Mouse (Mus musculus) intestine, embryonic 15.5 days (tissue): Measurements from ENCODE around the gene Psenen. TPM values are rescaled to one million over a fixed set of nuclear protein-coding genes. Genes with fewer than 3 reads are reported as not detected.
A peak's percentile ranks its signal among the peaks of the same experiment; 100 is the strongest.

ENCODE experiments used
- ATAC-seq: fragments of 200-750 bp; cut with Nextera tagmentation; 2 replicates; pipeline ENCODE4 v1.8.0; 2017; ENCODE audit warnings: moderate TSS enrichment, moderate library complexity
- H3K27ac ChIP-seq: fragments of 300-500 bp; sonication (generic); 2 replicates; pipeline ENCODE4 v1.5.1; 2015; ENCODE audit warnings: mild to moderate bottlenecking, inconsistent platforms
- H3K27me3 ChIP-seq: fragments of 300-500 bp; sonication (generic); replicated peaks from 2 replicates; pipeline ENCODE4 v1.6.1; 2015; ENCODE audit warnings: inconsistent platforms
- H3K36me3 ChIP-seq: fragments of 300-500 bp; sonication (generic); 2 replicates; pipeline ENCODE4 v1.6.1; 2015; ENCODE audit warnings: inconsistent platforms
- H3K4me1 ChIP-seq: fragments of 300-500 bp; sonication (generic); replicated peaks from 2 replicates; pipeline ENCODE4 v1.6.1; 2015; ENCODE audit warnings: inconsistent platforms
- H3K4me2 ChIP-seq: fragments of 300-500 bp; sonication (generic); replicated peaks from 2 replicates; pipeline ENCODE4 v1.6.1; 2015; ENCODE audit warnings: mild to moderate bottlenecking, inconsistent platforms
- H3K4me3 ChIP-seq: fragments of 300-500 bp; sonication (generic); replicated peaks from 2 replicates; pipeline ENCODE4 v1.5.1; 2015; ENCODE audit warnings: inconsistent platforms
- H3K9ac ChIP-seq: fragments of 300-500 bp; sonication (generic); 2 replicates; pipeline ENCODE4 v1.6.1; 2015; ENCODE audit warnings: inconsistent platforms
- H3K9me3 ChIP-seq: fragments of 300-500 bp; sonication (generic); 2 replicates; pipeline ENCODE4 v1.6.1; 2016; ENCODE audit warnings: inconsistent platforms
- WGBS: fragments of 180-500 bp; shearing (Covaris S2); methylation state at CpG from one replicate; pipeline ENCODE4 v1.1.7; 2015; 5-methylcytosine and 5-hydroxymethylcytosine counted together
- polyA plus RNA-seq: library from polyadenylated mRNA; unstranded; fragments of >200 nt; fragmentation: Nextera tagmentation; extraction: Ambion mirVana; gene quantifications from 2 replicates; pipeline ENCODE4 v1.2.1, GENCODE M21; 2015

Psenen gene
- polyA plus RNA-seq, 1 experiment from 2014 or later, result 148 TPM

GRCm38 (mm10) chr7:30544327-30544726 is 19.1 kb downstream of the Psenen start:
- Histone ChIP-seq H3K36me3 (peaks cover 18% of the 10 kb centered on the region), H3K27me3 (no peaks in the 10 kb centered on the region), H3K9me3 (no peaks in the 10 kb centered on the region), H3K4me3 (no peak overlapping the region), H3K4me2 (no peak overlapping the region), H3K4me1 (no peaks in the 10 kb centered on the region), H3K9ac (no peak overlapping the region), H3K27ac (no peak overlapping the region)
- WGBS, result 88% methylated on average over 2 of the region's 2 CpGs
- ATAC-seq, result no peak

DNA sequence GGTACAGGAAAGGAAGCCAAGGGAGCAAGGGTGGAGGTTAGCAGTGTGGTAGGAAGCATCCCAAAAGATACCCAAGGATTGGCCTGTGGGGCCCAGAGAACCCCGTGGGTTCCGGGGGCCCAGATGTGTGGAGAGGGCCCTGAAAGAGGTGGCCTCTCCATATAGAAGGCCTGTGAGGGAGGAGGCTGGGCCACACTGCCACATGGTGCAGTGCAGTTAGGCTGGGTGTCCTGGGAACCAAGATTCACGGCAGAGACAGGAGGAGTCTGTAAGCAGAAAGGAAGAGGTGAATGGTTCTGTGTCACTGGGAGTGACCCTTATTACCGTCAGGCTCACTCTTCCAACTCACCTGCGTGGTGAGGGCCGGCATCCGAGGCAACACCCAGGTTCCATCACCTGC is 22.9 kb downstream of the Psenen start:
- H3K9ac ChIP-seq, result no peak overlapping the region
- H3K4me3 ChIP-seq, result no peak overlapping the region
- peaks cover 12% of the 10 kb centered on the region for H3K36me3 ChIP-seq
- no peak overlapping the region for H3K27ac ChIP-seq
- H3K4me2 ChIP-seq, result no peak overlapping the region
- no peak for ATAC-seq
- H3K9me3 ChIP-seq, result no peaks in the 10 kb centered on the region
- no peaks in the 10 kb centered on the region for H3K27me3 ChIP-seq
- H3K4me1 ChIP-seq, result no peaks in the 10 kb centered on the region
- 89% methylated on average over 7 of the region's 7 CpGs for WGBS

DNA sequence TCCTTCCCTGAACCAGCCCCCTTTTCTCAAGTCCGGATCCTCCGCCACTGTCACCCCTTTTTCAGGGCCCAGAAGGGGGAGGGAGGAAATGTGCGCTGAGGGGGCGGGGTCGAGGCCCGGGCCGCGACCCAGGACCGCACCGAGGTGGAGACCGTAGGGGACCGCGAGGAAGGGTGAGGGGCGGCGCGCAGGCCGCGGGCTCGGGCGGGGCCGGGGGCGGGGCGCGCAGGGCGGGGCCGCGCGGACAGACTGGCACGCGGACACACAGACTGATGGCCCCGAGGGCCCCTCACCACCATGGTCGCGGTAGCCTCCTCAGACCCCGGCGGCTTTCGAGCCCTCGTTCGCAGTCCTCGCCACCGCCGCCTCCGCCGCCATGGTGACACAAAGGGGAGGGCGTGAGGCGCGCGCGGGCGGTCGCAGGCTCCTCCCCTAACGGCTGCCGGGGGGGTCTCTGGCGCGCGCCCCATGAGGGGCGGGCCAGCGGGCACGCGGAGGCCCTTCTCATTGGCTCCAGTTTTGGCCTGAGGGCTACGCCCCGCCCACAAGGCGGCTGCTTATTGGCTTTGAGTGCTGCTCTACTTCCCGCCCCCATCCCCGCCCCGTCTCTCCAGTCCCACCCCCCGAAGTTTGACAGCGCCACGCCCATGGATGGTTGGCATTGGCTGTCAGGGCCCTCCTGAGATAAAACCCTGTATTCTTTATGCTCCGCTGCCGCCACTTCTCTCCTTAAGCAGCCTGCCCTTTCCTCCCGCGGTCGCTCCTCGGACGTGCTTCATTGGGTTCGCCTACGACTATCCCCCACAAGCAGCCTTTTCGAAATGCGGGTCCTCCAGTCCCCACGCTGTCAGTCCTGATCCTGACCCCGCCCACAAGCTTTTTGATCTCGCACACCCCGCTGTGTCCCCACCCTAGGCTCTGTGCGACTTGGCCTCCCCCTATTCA is 28.5 kb downstream of the Psenen start, which contains the start of gene Arhgap33:
Arhgap33 (minus strand) TSS at position 428 of the 945 bp plus-strand sequence.
- peak within 1 kb of the TSS; percentile 56; the same call in 1 of the 2 replicates for H3K27ac ChIP-seq

DNA sequence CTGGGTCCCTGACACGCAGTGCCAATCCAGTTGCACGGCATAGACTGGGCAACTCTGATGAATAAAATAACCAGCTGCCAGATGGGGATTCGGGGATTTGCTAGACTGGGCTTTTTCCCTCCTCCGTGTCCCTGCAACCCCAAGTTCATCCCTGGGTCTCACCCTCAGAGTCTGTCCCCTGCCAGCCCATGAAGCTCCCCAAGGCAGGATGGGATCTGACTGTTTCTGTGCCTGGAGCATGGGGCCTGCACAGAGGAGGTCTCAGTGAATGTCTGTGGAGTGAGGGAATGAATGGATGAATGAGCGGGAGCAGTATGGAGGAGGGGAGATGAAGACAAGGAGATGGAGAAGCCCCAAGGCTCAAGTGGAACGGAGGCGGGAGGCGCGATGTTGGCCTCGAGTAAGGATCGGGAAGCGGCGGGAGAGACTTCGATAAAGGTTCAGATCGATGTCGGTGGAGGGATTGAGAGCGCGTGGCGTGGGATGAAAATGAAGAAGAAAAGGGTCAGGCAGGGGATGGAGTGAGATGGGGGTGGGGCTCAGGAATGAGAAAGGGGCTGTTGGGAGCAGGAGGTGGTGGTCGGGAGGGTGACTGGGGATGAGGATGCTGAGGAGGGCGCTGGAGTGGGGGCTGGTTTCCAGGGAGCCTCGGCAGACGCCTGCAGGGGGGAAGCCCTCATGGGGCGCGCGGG is 29.3 kb downstream of the Psenen start:
- 11% methylated on average over 26 of the region's 26 CpGs for WGBS
- H3K36me3 ChIP-seq, result peaks cover 18% of the 10 kb centered on the region
- ATAC-seq, result no peak
- peaks cover 15% of the 10 kb centered on the region for H3K4me1 ChIP-seq
- peak overlapping the region; percentile 73 for H3K9ac ChIP-seq
- peak overlapping the region; percentile 94 for H3K4me2 ChIP-seq
- H3K27ac ChIP-seq, result 0 out of 2 replicates have a peak overlapping the region, but pooled peaks have one; percentile 56
- peak overlapping the region; percentile 80 for H3K4me3 ChIP-seq
- no peaks in the 10 kb centered on the region for H3K9me3 ChIP-seq
- H3K27me3 ChIP-seq, result no peaks in the 10 kb centered on the region

More for the DNA sequence above, 28.5 kb downstream of the Psenen start, which contains the start of gene Arhgap33:
- H3K9me3 ChIP-seq, result no peaks in the 10 kb centered on the region
- ATAC-seq, result peak; percentile 96
- H3K4me2 ChIP-seq, result peak within 1 kb of the TSS; percentile 94
- WGBS, result under 1% methylated on average over 66 of the region's 84 CpGs
- peaks cover 13% of the 10 kb centered on the region for H3K36me3 ChIP-seq
- peak within 1 kb of the TSS; percentile 80 for H3K4me3 ChIP-seq
- H3K9ac ChIP-seq, result peak within 1 kb of the TSS; percentile 73
- H3K27me3 ChIP-seq, result no peaks in the 10 kb centered on the region
- H3K4me1 ChIP-seq, result peaks cover 15% of the 10 kb centered on the region

DNA sequence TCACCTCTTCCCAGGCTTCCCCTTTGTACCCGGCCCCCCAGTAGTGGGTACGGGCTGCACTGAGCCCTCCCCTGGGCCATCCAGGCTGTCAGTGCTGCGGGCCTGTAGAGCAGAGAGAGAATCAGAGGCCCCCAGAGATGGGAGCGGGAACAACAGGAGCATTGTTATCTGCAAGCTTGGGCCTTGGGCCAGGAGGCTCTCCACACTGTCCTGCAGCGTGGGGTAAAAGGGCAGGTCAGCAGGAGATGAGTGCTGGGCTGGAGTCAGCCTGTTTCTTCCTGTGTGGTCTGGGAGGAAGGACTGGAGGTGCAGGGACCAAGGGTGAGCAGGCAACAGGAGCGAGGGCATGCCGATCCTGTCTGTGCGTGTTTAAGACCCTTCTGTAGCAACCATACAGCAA is 30.5 kb downstream of the Psenen start:
- Histone ChIP-seq H3K4me2 (peak overlapping the region; percentile 94), H3K4me3 (no peak overlapping the region), H3K27me3 (no peaks in the 10 kb centered on the region), H3K36me3 (peaks cover 20% of the 10 kb centered on the region), H3K9me3 (no peaks in the 10 kb centered on the region), H3K9ac (0 out of 2 replicates have a peak overlapping the region, but pooled peaks have one; percentile 23), H3K4me1 (peaks cover 15% of the 10 kb centered on the region), H3K27ac (no peak overlapping the region)
- 35% methylated on average over 8 of the region's 8 CpGs for WGBS
- no peak for ATAC-seq

- Histone ChIP-seq H3K4me1 (peaks cover 21% of the 10 kb centered on the region), H3K27me3 (no peaks in the 10 kb centered on the region), H3K9me3 (no peaks in the 10 kb centered on the region), H3K36me3 (peaks cover 20% of the 10 kb centered on the region), H3K9ac (no peak overlapping the region), H3K4me3 (no peak overlapping the region), H3K27ac (no peak overlapping the region), H3K4me2 (0 out of 2 replicates have a peak overlapping the region, but pooled peaks have one; percentile 19)
- 77% methylated on average over 9 of the region's 9 CpGs for WGBS
- no peak for ATAC-seq
Measured at GRCm38 (mm10) chr7:30531291-30531815, 32.1 kb downstream of the Psenen start.

DNA sequence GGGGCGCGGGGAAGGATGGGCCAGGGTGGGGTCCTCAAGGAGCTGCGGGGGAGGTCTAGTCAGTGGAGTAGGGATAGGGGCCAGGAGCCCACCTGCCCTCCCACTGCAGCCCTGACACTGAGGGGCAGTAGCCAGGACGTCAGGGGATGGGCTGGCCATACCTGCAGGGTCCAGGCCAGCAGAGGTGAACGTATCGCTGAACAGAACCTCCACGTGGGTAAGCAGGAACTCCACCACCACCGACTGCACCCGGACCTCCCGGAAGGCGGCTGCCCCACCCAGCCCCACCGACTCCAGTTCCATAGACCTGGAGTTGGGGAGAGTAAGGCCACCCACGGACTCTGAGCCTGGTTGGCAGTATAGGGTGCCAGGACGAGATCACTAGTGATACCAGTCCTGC is 36.4 kb downstream of the Psenen start:
- Histone ChIP-seq H3K4me2 (peak overlapping the region; percentile 44), H3K9me3 (no peaks in the 10 kb centered on the region), H3K27ac (no peak overlapping the region), H3K27me3 (no peaks in the 10 kb centered on the region), H3K4me3 (no peak overlapping the region), H3K4me1 (peaks cover 12% of the 10 kb centered on the region), H3K9ac (no peak overlapping the region), H3K36me3 (peaks cover 23% of the 10 kb centered on the region)
- WGBS, result 76% methylated on average over 14 of the region's 14 CpGs
- ATAC-seq, result no peak

DNA sequence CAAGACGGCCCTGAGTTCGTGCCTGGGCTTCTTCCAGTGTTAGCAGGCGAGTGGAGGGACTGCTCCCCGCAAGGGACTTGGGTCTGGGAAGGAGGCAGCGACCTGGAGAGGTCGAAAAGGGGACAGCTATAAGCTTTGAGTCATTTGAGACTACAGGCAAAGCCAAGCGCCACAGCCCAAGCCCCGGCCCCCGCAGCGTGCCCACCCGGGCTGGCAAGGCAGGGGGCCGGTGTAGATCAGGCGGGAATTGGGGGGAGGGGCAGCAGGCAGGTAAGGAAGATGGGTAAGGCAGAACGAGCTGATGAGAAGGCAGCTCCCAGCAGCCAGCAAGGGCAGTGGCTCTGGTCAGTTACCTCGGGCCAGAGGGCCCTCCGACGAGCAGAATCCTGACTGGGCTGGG is 37.0 kb downstream of the Psenen start:
- Histone ChIP-seq H3K4me2 (peak overlapping the region; percentile 44), H3K27ac (0 out of 2 replicates have a peak overlapping the region, but pooled peaks have one; percentile 33), H3K27me3 (no peaks in the 10 kb centered on the region), H3K4me3 (peak overlapping the region; percentile 15), H3K4me1 (peaks cover 12% of the 10 kb centered on the region), H3K9me3 (no peaks in the 10 kb centered on the region), H3K9ac (peak overlapping the region; percentile 32; the same call in 1 of the 2 replicates), H3K36me3 (peaks cover 22% of the 10 kb centered on the region)
- WGBS, result 28% methylated on average over 17 of the region's 17 CpGs
- ATAC-seq, result peak; percentile 5; the same call in 1 of the 2 replicates

GRCm38 (mm10) chr7:30525954-30526353 is 37.5 kb downstream of the Psenen start:
- Histone ChIP-seq H3K27ac (peak overlapping the region; percentile 33; the same call in 1 of the 2 replicates), H3K4me3 (peak overlapping the region; percentile 15), H3K4me2 (peak overlapping the region; percentile 44), H3K9ac (peak overlapping the region; percentile 32; the same call in 1 of the 2 replicates), H3K36me3 (peaks cover 19% of the 10 kb centered on the region; the same call in 1 of the 2 replicates), H3K27me3 (no peaks in the 10 kb centered on the region), H3K9me3 (no peaks in the 10 kb centered on the region), H3K4me1 (peaks cover 12% of the 10 kb centered on the region)
- 21% methylated on average over 10 of the region's 10 CpGs for WGBS
- ATAC-seq, result peak; percentile 71

- Histone ChIP-seq H3K4me1 (peaks cover 12% of the 10 kb centered on the region), H3K4me3 (no peak overlapping the region), H3K27me3 (no peaks in the 10 kb centered on the region), H3K9me3 (no peaks in the 10 kb centered on the region), H3K27ac (no peak overlapping the region), H3K9ac (no peak overlapping the region), H3K4me2 (no peak overlapping the region), H3K36me3 (peaks cover 11% of the 10 kb centered on the region; the same call in 1 of the 2 replicates)
- ATAC-seq, result no peak
- 86% methylated on average over 6 of the region's 6 CpGs for WGBS
Measured at GRCm38 (mm10) chr7:30524487-30524886, 38.9 kb downstream of the Psenen start.

DNA sequence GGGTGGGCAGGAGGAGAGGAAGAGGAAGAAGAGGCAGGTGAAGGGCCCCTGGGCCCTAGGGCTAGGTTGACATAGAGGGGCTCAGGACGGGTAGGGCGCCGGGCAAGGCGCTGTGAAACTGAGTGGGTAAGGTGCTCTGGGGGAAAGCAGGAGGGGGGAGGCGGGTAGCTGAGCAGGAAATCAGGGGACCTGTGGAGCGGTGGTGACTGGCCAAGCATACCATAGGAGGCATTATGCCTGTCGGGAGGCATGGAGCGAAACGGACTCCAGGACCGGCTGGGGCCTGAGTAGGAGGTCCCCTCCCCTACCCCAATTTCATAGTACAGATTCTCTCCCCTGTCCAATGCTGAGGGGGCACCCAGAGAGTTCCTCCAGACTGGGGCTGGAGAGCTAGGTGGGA is 40.6 kb downstream of the Psenen start:
- ATAC-seq, result no peak
- no peak overlapping the region for H3K27ac ChIP-seq
- WGBS, result 90% methylated on average over 10 of the region's 10 CpGs

DNA sequence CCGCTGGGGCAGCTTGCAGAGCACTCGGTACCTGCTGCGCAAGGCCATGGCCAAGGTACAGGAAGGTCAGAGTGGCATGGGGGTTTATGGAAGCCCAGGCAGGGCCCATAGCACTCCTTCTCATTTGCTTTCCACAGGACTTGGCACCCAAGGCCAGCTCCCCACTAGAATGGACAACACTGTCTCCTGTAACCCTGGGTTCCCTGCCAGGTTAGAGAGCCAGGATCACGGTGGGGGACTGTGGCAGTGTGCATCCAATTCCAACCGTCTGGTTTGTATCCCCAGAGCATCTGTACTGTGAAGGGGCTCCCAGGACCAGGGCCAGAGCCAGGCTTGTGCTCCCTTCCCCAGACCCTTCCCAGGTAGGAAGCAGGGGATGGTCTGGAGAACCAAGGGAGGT is 42.6 kb downstream of the Psenen start:
- Histone ChIP-seq H3K4me1 (peaks cover 2% of the 10 kb centered on the region), H3K36me3 (0 out of 2 replicates have a peak, but pooled peaks cover 3% of the 10 kb centered on the region), H3K4me2 (no peak overlapping the region), H3K9me3 (no peaks in the 10 kb centered on the region), H3K4me3 (no peak overlapping the region), H3K27me3 (no peaks in the 10 kb centered on the region), H3K9ac (no peak overlapping the region), H3K27ac (no peak overlapping the region)
- 78% methylated on average over 5 of the region's 5 CpGs for WGBS
- no peak for ATAC-seq

More for the DNA sequence above, 40.6 kb downstream of the Psenen start:
- H3K27me3 ChIP-seq, result no peaks in the 10 kb centered on the region
- no peak overlapping the region for H3K4me3 ChIP-seq
- 0 out of 2 replicates have a peak, but pooled peaks cover 3% of the 10 kb centered on the region for H3K36me3 ChIP-seq
- no peaks in the 10 kb centered on the region for H3K9me3 ChIP-seq
- H3K4me2 ChIP-seq, result no peak overlapping the region
- H3K4me1 ChIP-seq, result peaks cover 12% of the 10 kb centered on the region
- H3K9ac ChIP-seq, result no peak overlapping the region
